Mouse (Mus musculus) common myeloid progenitor, adult 5-6 weeks (primary cell): Measurements from ENCODE around the gene Kng1. TPM values are rescaled to one million over a fixed set of nuclear protein-coding genes. Genes with fewer than 3 reads are reported as not detected.
"Not testable (repeated sequence)": the region's sequence is repeated elsewhere in the genome, so short reads cannot be mapped to it uniquely, and the experiment has no call there.

Source experiments
- ATAC-seq: replicated peaks from 2 replicates; pipeline ENCODE4 v1.8.0; 2016; ENCODE audit warnings: low read depth, mild to moderate bottlenecking, moderate TSS enrichment, inconsistent platforms; ENCODE audit not compliant: poor library complexity, severe bottlenecking
- total RNA-seq: library from RNA; stranded (forward); fragments of 200-1000, 187-1606 nt; gene quantifications from 2 replicates; pipeline ENCODE4 v1.2.3, GENCODE M21; 2017

The Kng1 gene
- not detected in 2 replicates for total RNA-seq

GRCm38 (mm10) chr16:23057668-23058447, at the start of gene Kng1:
Gene Kng1, plus strand, starts transcription at chr16:23057865.
- ATAC-seq: not testable (repeated sequence)

GRCm38 (mm10) chr16:23013786-23014185, 43.9 kb upstream of the Kng1 start:
- ATAC-seq: not testable (repeated sequence)

GRCm38 (mm10) chr16:23014645-23015044, 43.0 kb upstream of the Kng1 start:
- ATAC-seq: not testable (repeated sequence)

- ATAC-seq: not testable (repeated sequence)
These were observed 37.1 kb upstream of the Kng1 start for GRCm38 (mm10) chr16:23020571-23020970.

GRCm38 (mm10) chr16:23025111-23025510, 32.6 kb upstream of the Kng1 start:
- ATAC-seq: no peak

GRCm38 (mm10) chr16:23026582-23026981, 31.1 kb upstream of the Kng1 start:
- no peak for ATAC-seq

- not testable (repeated sequence) for ATAC-seq
These were observed 30.3 kb upstream of the Kng1 start for GRCm38 (mm10) chr16:23027341-23027740.

GRCm38 (mm10) chr16:23028966-23029600, 28.6 kb upstream of the Kng1 start, which contains the start of gene Kng2:
Gene Kng2, minus strand, starts transcription at chr16:23029482.
- ATAC-seq: not testable (repeated sequence)

- no peak for ATAC-seq
These were observed 26.8 kb upstream of the Kng1 start for GRCm38 (mm10) chr16:23030673-23031435.

GRCm38 (mm10) chr16:23033673-23034072, 24.0 kb upstream of the Kng1 start:
- ATAC-seq: no peak

- no peak for ATAC-seq
These were observed 19.9 kb upstream of the Kng1 start for GRCm38 (mm10) chr16:23037744-23038143.

GRCm38 (mm10) chr16:23039281-23039680, 18.4 kb upstream of the Kng1 start:
- no peak for ATAC-seq

- no peak for ATAC-seq
These were observed 16.8 kb upstream of the Kng1 start for GRCm38 (mm10) chr16:23040876-23041275.

GRCm38 (mm10) chr16:23046319-23046718, 11.3 kb upstream of the Kng1 start:
- ATAC-seq: no peak

GRCm38 (mm10) chr16:23059630-23060029, 2.0 kb downstream of the Kng1 start:
- ATAC-seq: not testable (repeated sequence)

GRCm38 (mm10) chr16:23060781-23061325, 3.2 kb downstream of the Kng1 start:
- not testable (repeated sequence) for ATAC-seq

- ATAC-seq: not testable (repeated sequence)
These were observed 19.9 kb downstream of the Kng1 start for GRCm38 (mm10) chr16:23077516-23077915.

- not testable (repeated sequence) for ATAC-seq
These were observed 29.5 kb downstream of the Kng1 start for GRCm38 (mm10) chr16:23087159-23087558.

- not testable (repeated sequence) for ATAC-seq
These were observed 30.0 kb downstream of the Kng1 start for GRCm38 (mm10) chr16:23087712-23088111.

- ATAC-seq: not testable (repeated sequence)
These were observed 30.8 kb downstream of the Kng1 start for GRCm38 (mm10) chr16:23088491-23088890.
